Mouse (Mus musculus): ENCODE data around the gene BC004004. TPM values are rescaled to one million over a fixed set of nuclear protein-coding genes. Genes with fewer than 3 reads are reported as not detected.

The BC004004 gene
- polyA plus RNA-seq, 1 experiment from 2014 or later: 62.2 TPM

DNA sequence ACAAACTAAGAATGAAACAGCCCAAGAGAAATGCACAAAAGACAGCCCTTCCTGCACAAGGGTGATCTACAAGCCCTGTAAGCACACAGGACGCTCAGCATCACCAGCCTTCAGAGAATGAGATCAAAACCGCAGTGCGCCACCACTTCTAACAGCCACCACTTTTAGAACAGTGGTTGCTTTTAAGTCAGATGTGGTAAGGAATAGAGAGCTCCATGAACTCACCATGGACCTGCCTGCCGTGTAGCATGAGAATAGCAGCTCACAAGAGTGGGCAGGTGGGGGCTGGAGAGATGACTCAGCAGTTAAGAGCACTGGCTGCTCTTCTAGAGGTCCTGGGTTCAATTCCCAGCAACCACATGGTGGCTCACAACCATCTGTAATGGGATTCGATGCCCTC lies 11.8 kb downstream of the BC004004 start:
- 92% methylated on average over 5 of the region's 5 CpGs for WGBS
- no peak for ATAC-seq (ENCODE audit: insufficient read depth, low FRiP score, low TSS enrichment)

DNA sequence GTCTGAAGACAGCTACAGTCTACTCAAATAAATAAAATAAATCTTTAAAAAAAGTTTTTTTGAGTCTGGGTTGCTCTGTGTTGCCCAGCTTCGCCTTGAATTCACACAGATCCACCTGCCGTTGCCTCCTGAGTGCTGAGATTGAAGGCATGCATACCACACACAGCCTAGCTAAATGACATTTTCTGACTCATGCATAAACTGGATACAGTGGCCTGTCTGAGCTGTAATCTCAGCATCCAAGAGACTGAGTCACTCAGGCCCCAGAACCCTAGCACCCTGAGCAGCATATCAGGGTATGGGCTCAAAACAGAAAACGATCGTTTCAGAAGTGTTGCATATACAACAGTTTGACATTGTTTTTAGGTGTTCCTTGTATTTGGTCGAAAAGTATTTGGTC lies 13.0 kb downstream of the BC004004 start:
- Histone ChIP-seq H3K27ac (ENCODE audit: low read depth, low read length) (no peak overlapping the region), H3K4me1 (ENCODE audit: control insufficient read depth, insufficient read depth, low read length) (no peaks in the 10 kb centered on the region), H3K36me3 (ENCODE audit: control insufficient read depth, insufficient read depth, low read length) (no peaks in the 10 kb centered on the region; the same call in 1 of the 2 replicates), H3K9ac (ENCODE audit: low read length) (no peak overlapping the region), H3K4me3 (ENCODE audit: low read depth, low read length) (no peak overlapping the region), H3K9me3 (ENCODE audit: control insufficient read depth, low read length) (no peaks in the 10 kb centered on the region), H3K4me2 (ENCODE audit: low read depth) (no peak overlapping the region), H3K27me3 (ENCODE audit: control insufficient read depth, insufficient read depth, low read length) (no peaks in the 10 kb centered on the region)
- no peak for DNase-seq (ENCODE audit: low spot score)
- ATAC-seq (ENCODE audit: insufficient read depth, low FRiP score, low TSS enrichment): no peak
- WGBS: 90% methylated on average over 5 of the region's 5 CpGs

More for the DNA sequence above, 11.8 kb downstream of the BC004004 start:
- Histone ChIP-seq H3K9ac (ENCODE audit: low read length) (no peak overlapping the region), H3K4me1 (ENCODE audit: control insufficient read depth, insufficient read depth, low read length) (no peaks in the 10 kb centered on the region), H3K27ac (ENCODE audit: low read depth, low read length) (no peak overlapping the region), H3K36me3 (ENCODE audit: control insufficient read depth, insufficient read depth, low read length) (no peaks in the 10 kb centered on the region; the same call in 1 of the 2 replicates), H3K4me3 (ENCODE audit: low read depth, low read length) (no peak overlapping the region), H3K4me2 (ENCODE audit: low read depth) (no peak overlapping the region), H3K9me3 (ENCODE audit: control insufficient read depth, low read length) (no peaks in the 10 kb centered on the region), H3K27me3 (ENCODE audit: control insufficient read depth, insufficient read depth, low read length) (no peaks in the 10 kb centered on the region)
- no peak for DNase-seq (ENCODE audit: low spot score)

DNA sequence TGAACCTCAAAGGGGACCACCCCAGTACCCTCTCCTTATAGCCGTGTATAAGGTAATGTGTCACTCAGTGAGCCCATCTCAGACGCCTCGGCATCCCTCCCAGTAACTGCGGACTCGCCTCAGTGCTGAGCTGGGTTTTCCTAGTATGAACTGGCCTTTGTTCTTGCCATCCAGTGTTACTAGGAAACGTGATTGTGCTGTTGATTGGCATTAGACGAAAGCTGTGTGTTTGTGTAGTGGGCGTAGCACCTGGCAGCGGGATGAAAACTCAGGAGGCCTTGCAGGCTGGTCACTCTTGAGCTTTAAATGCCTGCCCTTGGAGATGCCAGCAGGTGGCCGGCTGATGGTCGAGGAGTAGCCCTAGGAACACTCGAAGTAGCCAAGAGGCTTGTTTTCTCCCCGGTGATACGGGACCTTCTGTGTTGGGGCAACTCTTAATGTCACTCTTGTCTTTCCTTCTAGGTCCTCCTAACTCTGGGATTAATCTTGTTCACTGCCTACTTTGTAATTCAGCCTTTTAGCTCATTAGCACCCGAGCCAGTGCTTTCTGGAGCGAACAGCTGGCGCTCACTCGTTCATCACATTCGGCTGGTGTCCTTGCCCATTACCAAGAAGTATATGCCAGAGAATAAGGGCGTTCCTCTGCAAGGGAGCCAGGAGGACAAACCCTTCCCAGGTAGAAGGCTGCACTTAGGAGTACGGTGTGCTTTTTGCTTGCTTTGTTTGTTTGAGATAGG lies 13.8 kb downstream of the BC004004 start:
- DNase-seq (ENCODE audit: low spot score) (no peak), ATAC-seq (ENCODE audit: insufficient read depth, low FRiP score, low TSS enrichment) (no peak)
- 80% methylated on average over 21 of the region's 21 CpGs for WGBS
- Histone ChIP-seq H3K9me3 (ENCODE audit: control insufficient read depth, low read length) (no peaks in the 10 kb centered on the region), H3K4me2 (ENCODE audit: low read depth) (no peak overlapping the region), H3K4me3 (ENCODE audit: low read depth, low read length) (no peak overlapping the region), H3K9ac (ENCODE audit: low read length) (no peak overlapping the region), H3K4me1 (ENCODE audit: control insufficient read depth, insufficient read depth, low read length) (no peaks in the 10 kb centered on the region), H3K27ac (ENCODE audit: low read depth, low read length) (no peak overlapping the region), H3K27me3 (ENCODE audit: control insufficient read depth, insufficient read depth, low read length) (no peaks in the 10 kb centered on the region), H3K36me3 (ENCODE audit: control insufficient read depth, insufficient read depth, low read length) (no peaks in the 10 kb centered on the region; the same call in 1 of the 2 replicates)

DNA sequence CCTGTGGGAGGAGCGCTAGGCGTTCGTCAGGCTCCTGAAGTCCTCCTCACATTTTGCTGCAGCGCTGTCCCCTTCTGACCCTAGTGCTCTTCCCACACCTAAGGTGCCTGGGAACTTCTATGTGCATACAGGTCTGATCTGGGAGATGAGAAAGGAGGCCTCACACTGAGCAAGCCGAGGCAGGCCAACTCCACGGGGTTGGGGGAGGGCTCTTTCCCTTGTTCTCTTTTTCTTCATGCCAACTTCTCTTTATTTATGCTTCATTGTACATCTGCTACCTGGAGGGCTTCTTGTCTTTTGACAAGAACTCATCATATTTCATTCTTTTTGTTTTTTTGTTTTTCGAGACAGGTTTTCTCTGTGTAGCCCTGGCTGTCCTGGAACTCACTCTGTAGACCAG lies 23.2 kb downstream of the BC004004 start:
- WGBS: 81% methylated on average over 7 of the region's 7 CpGs

DNA sequence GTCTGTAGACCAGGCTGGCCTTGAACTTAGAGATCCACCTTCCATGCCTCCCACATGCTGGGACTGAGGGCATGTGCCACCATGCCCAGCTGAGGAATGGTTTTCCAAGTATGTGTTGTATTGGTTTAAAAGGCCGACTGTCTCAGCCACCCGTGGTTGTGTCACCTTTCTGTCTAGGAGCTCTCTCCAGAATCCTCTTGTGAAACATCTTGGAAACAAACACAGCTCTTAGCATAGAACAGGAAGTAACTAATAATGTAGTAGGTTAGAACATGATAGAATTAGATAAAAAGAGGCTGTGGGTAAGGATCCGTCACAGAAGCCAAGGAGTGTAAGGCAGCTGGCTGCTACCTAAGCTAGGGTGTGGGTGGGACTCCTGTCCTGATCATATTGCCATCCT lies 24.4 kb downstream of the BC004004 start:
- H3K36me3 ChIP-seq (ENCODE audit: control insufficient read depth, insufficient read depth, low read length): no peaks in the 10 kb centered on the region
- DNase-seq (ENCODE audit: low spot score): no peak
- H3K9ac ChIP-seq (ENCODE audit: low read length): no peak overlapping the region
- no peaks in the 10 kb centered on the region for H3K27me3 ChIP-seq (ENCODE audit: control insufficient read depth, insufficient read depth, low read length)
- WGBS: 94% methylated on average over 3 of the region's 3 CpGs
- H3K27ac ChIP-seq (ENCODE audit: low read depth, low read length): no peak overlapping the region
- H3K4me1 ChIP-seq (ENCODE audit: control insufficient read depth, insufficient read depth, low read length): no peaks in the 10 kb centered on the region
- no peaks in the 10 kb centered on the region for H3K9me3 ChIP-seq (ENCODE audit: control insufficient read depth, low read length)
- no peak for ATAC-seq (ENCODE audit: insufficient read depth, low FRiP score, low TSS enrichment)
- no peak overlapping the region for H3K4me3 ChIP-seq (ENCODE audit: low read depth, low read length)
- H3K4me2 ChIP-seq (ENCODE audit: low read depth): no peak overlapping the region

More for the DNA sequence above, 23.2 kb downstream of the BC004004 start:
- Histone ChIP-seq H3K27ac (ENCODE audit: low read depth, low read length) (no peak overlapping the region), H3K27me3 (ENCODE audit: control insufficient read depth, insufficient read depth, low read length) (no peaks in the 10 kb centered on the region), H3K4me1 (ENCODE audit: control insufficient read depth, insufficient read depth, low read length) (no peaks in the 10 kb centered on the region), H3K4me3 (ENCODE audit: low read depth, low read length) (no peak overlapping the region), H3K4me2 (ENCODE audit: low read depth) (no peak overlapping the region), H3K9ac (ENCODE audit: low read length) (no peak overlapping the region), H3K9me3 (ENCODE audit: control insufficient read depth, low read length) (no peaks in the 10 kb centered on the region), H3K36me3 (ENCODE audit: control insufficient read depth, insufficient read depth, low read length) (no peaks in the 10 kb centered on the region)
- DNase-seq (ENCODE audit: low spot score) (no peak), ATAC-seq (ENCODE audit: insufficient read depth, low FRiP score, low TSS enrichment) (no peak)

DNA sequence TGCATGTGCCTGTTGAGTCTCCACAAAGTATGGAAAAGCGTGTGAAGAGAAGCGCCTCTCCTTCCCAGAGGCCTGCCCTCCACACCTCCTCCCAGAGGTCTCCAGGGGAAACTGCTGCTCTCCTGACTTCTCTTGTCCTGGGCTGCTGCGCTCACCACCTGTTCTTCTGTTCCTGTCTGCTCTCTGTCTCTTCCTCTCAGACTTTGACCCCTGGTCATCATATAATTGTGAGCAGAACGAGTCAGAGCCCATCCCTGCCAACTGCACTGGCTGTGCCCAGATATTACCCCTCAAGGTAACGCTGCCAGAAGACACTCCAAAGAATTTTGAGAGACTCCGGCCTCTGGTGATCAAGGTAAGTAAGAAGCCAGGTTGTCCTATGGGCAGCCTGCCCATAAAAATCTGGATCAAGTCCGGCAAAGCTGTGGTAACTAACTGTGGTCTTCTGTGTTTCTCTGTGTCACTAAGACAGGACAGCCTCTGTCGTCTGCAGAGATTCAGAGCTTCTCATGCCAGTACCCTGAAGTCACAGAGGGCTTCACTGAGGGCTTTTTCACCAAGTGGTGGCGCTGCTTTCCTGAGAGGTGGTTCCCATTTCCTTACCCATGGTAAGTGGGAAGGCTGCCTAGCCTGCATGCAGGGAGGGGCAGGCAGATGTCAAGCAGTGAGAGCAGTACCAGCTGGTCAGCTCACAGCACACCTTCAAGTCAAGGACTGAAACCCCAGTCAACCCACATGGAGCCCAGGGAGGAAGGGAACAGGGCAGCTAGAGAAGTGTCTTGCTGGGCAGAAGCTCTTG lies 25.4 kb downstream of the BC004004 start:
- 81% methylated on average over 9 of the region's 9 CpGs for WGBS
- Histone ChIP-seq H3K9ac (ENCODE audit: low read length) (no peak overlapping the region), H3K4me2 (ENCODE audit: low read depth) (no peak overlapping the region), H3K9me3 (ENCODE audit: control insufficient read depth, low read length) (no peaks in the 10 kb centered on the region), H3K4me3 (ENCODE audit: low read depth, low read length) (no peak overlapping the region), H3K27ac (ENCODE audit: low read depth, low read length) (no peak overlapping the region), H3K4me1 (ENCODE audit: control insufficient read depth, insufficient read depth, low read length) (no peaks in the 10 kb centered on the region), H3K36me3 (ENCODE audit: control insufficient read depth, insufficient read depth, low read length) (no peaks in the 10 kb centered on the region), H3K27me3 (ENCODE audit: control insufficient read depth, insufficient read depth, low read length) (no peaks in the 10 kb centered on the region)
- DNase-seq (ENCODE audit: low spot score): no peak
- ATAC-seq (ENCODE audit: insufficient read depth, low FRiP score, low TSS enrichment): no peak

DNA sequence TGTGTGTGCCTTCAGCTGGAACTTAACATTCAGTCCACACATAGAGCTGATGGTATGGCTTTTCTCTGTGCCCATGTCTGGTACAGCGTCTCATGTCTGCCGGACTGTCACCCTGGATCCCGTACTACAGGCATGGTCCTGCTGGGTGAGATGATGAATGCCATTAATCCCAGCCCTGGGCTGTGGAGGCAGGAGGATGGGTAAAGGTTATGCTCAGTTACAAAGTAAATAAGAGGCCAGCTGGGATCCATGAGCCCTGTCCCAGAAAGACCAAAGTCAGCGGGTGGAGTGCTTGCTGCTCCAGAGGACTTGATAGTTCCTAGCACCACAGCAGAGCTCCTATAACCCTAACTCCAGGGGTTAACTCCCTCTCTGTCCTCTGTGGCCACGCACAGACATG lies 27.2 kb downstream of the BC004004 start:
- Histone ChIP-seq H3K4me2 (ENCODE audit: low read depth) (no peak overlapping the region), H3K27ac (ENCODE audit: low read depth, low read length) (no peak overlapping the region), H3K36me3 (ENCODE audit: control insufficient read depth, insufficient read depth, low read length) (peaks cover 2% of the 10 kb centered on the region; the same call in 1 of the 2 replicates), H3K4me3 (ENCODE audit: low read depth, low read length) (no peak overlapping the region), H3K4me1 (ENCODE audit: control insufficient read depth, insufficient read depth, low read length) (no peaks in the 10 kb centered on the region), H3K27me3 (ENCODE audit: control insufficient read depth, insufficient read depth, low read length) (no peaks in the 10 kb centered on the region), H3K9ac (ENCODE audit: low read length) (no peak overlapping the region), H3K9me3 (ENCODE audit: control insufficient read depth, low read length) (no peaks in the 10 kb centered on the region)
- 62% methylated on average over 5 of the region's 5 CpGs for WGBS
- no peak for DNase-seq (ENCODE audit: low spot score)
- no peak for ATAC-seq (ENCODE audit: insufficient read depth, low FRiP score, low TSS enrichment)

DNA sequence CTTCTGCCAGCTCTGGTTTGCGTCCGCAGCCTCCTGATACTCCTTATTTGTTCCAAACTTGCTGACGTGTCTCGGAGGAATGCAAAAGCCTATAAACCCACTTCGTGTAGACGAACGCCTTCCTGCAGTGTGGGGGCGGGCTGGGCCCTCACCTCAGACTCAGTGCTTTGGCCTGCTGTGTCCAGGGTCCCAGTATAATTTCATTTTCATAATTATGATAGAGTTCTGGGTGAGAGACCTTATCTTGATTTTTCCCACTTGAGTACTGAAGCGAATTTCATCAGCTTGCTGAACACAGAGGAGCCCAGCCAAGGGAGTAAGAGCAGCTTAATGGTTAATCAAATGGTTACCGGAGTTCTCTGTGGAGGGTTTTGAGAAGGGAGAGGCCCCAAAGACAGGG lies 28.7 kb downstream of the BC004004 start:
- Histone ChIP-seq H3K27me3 (ENCODE audit: control insufficient read depth, insufficient read depth, low read length) (no peaks in the 10 kb centered on the region), H3K36me3 (ENCODE audit: control insufficient read depth, insufficient read depth, low read length) (peaks cover 5% of the 10 kb centered on the region; the same call in 1 of the 2 replicates), H3K4me2 (ENCODE audit: low read depth) (no peak overlapping the region), H3K9ac (ENCODE audit: low read length) (no peak overlapping the region), H3K9me3 (ENCODE audit: control insufficient read depth, low read length) (no peaks in the 10 kb centered on the region), H3K4me3 (ENCODE audit: low read depth, low read length) (no peak overlapping the region), H3K4me1 (ENCODE audit: control insufficient read depth, insufficient read depth, low read length) (no peaks in the 10 kb centered on the region), H3K27ac (ENCODE audit: low read depth, low read length) (no peak overlapping the region)
- DNase-seq (ENCODE audit: low spot score) (no peak), ATAC-seq (ENCODE audit: insufficient read depth, low FRiP score, low TSS enrichment) (no peak)
- WGBS: 85% methylated on average over 10 of the region's 10 CpGs
